Mouse (Mus musculus) Muller cell, postnatal 12 days (primary cell): ENCODE measurements around the gene Stra6.

Source experiments
- DNase-seq: peaks from one replicate; pipeline ENCODE4 v3.0.0-alpha.2; 2015; ENCODE audit errors: inconsistent ontology term

Stra6 gene

DNA sequence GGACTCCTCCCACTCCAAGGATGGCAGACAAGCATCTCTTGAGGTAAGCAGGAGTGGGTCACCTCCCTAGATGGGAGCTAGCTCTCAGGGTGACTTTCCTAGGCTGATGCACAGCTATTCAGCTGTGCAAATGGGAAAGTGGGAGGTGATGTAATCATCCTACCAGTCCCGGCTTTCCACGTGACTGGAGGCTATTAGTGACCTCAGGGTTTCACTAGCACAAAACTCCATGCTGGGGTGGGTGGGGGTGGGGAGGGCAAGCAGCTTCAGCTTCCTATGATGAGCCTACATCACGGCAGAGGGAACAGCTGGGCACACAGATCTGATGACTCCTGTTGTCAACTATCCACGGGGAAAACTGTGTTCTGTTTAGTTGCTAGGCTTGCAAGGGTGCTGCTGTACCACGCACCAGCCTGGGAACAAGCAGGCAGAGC is 111.2 kb downstream of the Stra6 start:
- DNase-seq = peak; percentile 62

GRCm38 (mm10) chr9:58175745-58176487 is 112.3 kb downstream of the Stra6 start:
- DNase-seq = no peak

DNA sequence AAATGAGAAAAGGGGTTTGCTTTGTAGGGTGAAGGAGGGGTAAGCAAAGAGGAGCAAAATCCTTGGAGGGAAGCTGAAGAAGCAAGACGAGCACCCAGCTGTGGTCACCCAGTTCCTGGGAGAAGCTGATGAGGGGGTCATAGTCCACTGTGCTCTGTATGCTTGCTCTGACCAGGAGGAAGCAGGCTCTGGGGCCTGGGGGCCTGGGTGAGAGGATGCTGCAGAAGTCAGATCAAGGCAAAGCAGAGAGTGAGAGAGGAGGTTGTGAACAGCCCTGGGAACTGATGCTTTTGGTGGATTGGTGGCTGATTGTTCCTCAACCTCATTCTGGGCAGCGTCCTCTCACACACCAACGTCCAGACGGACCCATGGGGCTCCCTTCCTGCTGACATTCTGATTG is 113.6 kb downstream of the Stra6 start:
- no peak for DNase-seq

DNA sequence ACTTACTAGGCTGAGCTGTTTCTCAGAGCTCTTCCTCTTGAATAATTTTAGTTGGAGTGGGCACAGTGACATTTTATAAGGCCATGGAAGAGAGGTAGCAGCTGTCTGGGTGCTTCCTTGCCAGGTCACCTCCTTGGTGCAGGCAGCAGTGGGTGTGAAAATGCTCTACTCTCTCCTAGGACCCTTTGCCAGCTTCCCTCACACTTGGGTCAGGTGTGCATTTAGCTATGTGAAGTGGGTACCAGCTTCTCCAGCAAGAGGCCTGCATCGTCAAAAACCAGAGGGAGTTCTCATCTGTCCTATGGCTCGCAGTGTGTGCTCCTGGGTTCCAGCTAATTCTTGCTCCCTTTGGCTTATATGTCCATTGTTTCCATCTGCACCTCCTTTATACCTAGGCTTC is 115.8 kb downstream of the Stra6 start:
- DNase-seq = no peak

DNA sequence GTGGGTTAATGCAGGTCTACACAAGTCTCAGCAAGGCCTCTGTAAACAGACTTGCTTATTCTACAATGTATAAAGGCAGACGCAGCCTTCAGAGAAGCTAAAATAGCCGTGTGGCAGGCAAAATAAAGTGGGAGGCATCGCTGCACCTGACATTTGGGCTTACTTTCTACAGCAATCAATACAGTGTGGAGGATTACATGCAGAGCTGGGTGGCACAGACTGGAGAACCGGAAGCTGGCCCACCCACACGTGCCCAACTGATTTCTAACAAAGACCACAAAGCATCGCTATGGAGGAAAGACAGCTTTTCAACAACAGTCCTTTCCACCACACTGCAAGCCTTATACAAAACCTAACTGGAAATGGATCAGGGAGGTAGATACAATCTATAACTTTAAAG is 120.9 kb downstream of the Stra6 start:
- DNase-seq = no peak

DNA sequence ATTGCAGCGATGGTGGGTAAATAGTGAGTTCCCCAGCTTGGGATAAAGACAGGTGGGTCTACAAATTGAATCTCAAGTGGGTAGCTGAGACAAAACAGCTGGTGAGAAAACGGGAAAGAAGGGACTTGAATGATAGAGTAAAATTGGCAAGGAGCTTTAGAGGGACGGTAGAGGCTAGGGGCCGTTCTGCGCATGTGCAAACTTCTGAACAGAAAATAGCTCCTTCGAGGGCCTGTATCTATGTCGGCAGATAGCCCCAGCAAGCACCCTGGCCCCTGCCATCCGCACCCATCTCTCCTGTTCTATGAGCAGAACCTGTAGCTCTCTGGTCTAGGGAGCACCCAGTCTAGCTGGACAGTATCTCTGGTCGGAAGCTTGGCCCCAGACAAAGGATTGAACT is 130.6 kb downstream of the Stra6 start:
- DNase-seq = no peak

GRCm38 (mm10) chr9:58195671-58196070 is 132.1 kb downstream of the Stra6 start:
- DNase-seq = no peak

DNA sequence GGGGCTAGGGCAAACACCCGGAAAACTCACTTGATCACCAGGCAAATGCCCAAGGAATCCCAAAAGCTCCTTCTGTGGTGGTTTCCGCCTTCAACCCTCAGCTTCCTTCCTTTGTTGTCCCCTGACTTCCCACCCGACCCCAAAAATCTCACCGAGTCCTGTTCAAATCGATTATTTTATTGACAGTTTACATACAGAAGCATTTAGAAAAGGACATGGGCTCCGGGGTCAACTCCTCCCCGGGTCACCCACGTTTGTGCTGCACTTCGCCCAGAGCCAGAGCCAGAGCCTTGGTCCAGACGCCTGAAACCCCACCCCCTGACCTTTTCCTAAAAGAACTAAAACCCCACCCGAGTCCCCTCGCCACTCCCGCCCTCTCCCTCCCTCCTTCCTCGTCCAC is 132.6 kb downstream of the Stra6 start:
- no peak for DNase-seq

GRCm38 (mm10) chr9:58196610-58197567 is 133.3 kb downstream of the Stra6 start:
- DNase-seq = no peak

GRCm38 (mm10) chr9:58197781-58198701 is 134.5 kb downstream of the Stra6 start:
- peak; percentile 44 for DNase-seq

DNA sequence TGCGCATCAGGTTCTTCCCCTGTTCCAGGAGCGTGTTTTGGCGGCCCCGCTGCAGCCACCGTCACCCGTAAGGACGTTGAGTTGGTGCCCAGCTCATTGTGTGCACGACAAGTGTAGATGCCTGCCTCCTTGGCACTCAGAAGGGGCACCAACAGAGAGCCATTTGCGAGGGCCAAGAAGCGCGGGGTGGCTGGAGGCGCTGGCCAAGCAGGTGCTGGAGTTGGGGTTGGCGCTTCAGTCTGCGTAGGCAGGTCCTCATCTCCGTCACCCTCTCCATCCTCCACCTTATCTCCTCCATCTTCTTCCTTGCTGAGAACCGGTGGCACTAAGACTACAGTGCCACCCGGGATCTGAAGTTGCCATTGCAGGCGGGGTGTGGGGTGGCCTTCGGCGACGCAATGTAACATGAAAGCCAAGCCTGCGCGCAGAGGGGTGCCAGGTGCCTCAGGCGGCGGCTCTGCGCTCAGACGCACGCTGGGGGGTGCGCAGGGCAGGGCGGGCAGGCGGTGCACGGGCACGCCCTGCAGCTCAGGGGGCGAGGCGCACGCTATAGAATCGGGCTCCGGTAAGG is 135.3 kb downstream of the Stra6 start:
- DNase-seq = peak; percentile 19

- DNase-seq = no peak
Observed at GRCm38 (mm10) chr9:58199381-58200269, 136.0 kb downstream of the Stra6 start.

DNA sequence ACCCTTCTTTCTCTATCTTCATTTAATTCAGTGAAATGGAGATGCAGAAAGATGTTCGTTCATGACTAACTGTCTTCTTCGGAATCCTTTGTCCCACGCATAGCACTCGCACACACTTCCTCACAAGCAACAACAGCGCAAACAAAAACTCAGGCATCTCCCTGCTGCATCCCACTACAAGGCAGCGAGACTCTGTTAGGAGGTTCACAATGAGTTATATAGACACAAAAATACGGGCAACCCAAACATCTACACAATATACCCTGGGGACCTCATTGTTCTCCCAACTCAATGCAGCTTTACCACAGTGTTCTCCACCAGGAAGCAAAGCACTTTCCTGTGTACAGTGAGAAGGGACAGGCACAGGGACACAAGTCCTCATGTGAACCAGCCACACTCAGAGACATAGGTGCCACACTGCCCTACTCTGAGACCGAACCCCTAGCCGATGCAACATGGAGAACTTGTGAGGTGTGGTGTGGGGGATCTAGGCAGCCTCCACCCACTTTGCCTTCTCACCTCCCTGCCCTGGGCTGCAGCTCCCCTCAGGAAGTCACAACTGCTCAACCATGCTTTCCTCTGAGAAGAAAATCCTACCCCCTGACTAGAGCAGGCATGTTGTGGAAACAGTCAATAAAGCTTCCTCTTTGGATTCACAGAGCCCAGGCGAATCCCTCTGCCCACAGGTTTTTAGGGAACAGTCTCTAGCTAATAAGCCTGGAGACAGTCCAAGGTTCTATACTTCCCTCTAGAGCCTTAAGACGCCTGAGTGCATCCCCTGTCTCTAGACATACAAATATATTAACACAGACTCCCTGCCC is 136.9 kb downstream of the Stra6 start:
- DNase-seq = no peak

DNA sequence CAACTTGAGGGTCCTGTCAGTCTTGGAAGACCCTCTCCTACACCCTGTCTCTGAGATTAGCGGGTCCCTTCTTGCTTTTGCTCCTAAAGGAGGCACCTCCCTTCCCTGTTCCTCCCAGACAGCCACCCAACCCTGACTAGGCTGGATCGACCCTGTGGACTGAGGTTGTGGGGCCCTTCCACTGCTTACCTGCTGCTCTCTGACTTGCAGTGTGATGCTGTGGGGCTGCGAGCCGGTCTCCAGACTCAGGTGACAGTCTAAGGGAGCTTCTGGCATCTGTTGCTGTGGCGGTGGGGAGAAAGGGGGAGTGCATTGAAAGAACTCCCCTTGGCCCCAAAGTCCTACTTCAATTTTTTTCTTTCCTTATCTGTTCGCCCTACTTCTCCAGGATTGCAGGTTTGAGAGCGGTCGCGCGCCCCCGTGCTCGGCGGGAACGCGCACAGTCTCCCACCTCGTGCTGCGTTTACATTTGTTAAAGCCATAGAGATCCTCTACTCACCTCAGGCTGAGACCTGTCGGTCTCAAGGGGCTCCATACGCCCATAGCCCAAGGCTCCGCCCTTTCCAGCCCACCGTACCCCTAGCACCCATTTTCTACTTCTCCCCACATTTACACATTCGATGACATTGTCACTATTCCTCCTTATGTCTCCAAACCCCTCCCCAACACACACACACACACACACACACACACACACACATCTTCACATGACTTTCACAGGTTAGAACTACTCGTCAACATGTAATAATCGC is 137.7 kb downstream of the Stra6 start:
- DNase-seq = no peak

DNA sequence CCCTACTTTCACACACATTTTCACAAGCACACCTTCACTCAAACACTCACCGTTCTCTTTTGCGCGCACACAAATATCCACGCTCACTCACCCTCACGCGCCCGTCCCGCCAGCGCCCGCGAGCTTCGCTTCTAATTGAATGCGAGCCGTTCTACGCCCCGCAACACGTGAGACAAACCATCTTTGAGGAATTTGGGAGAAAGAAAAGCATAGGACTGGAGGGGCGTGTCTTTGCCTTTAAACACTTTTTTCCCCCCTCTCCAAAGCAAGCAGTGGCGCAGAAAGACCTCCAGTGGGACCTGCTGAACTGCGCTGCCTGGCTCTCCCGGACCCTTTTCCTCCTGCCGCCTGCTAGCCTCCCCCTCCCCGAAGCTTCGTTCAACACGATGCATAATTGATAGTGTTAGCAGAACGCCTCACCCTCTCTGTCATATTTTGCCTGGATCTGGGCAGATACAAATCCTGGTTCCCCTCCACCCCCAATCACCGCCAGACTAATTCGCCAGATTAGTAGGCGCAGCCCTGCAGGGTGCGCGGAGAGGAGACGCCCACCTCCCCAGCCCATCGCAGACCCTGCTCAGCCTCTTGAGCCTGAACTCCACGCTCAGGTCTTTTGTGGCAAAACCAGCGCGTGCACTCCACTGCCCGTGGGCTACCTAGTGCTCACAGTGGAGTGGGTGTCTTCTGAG is 138.4 kb downstream of the Stra6 start:
- peak; percentile 16 for DNase-seq

DNA sequence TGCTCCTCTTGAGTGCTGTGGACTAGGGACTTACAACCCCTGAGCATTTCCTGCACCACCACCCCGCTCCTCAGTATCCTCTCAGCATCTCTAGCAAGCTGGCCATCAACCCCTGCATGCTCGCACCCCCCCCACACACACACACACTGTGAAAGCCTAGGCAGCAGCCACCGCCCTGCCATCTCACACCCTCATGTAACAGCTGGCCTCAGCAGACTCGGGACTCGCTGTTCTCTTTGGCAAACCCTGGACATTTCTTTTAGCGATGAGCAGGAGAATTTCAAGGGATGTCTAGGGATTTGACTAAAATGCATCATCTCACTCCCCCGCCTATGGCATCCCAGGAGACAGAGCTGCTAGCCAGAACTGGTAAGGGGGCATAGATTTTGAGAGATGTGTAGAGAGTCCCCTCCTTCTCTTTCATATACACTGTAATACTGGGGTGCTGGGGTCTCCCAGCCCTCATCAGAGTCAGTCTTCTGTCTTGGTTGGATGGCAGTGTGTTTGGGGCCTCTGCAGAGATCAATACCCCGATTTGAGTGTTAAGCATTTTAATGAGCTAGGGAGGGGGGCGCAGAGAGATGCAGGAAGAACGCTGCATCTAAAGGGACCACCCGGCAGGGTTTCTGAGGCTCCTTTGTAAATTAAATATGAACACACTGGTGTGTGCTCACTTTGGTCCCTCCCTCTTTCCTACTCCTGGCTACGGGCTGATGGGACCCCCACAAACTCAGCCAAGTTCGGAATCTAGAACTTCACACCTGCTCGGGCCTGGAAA is 139.3 kb downstream of the Stra6 start:
- no peak for DNase-seq
